Mouse (Mus musculus) B cell, adult 62 days (primary cell): Measurements from ENCODE around the gene Cdh24. TPM values are rescaled to one million over a fixed set of nuclear protein-coding genes. Genes with fewer than 3 reads are reported as not detected.

Experiments
- total RNA-seq: library from RNA; stranded (reverse); gene quantifications from 4 replicates; pipeline ENCODE4 v1.2.4, GENCODE M21; 2023

Cdh24 gene
- total RNA-seq = 2.9 to 5.7 TPM (median 3.5 TPM) in 4 replicates

DNA sequence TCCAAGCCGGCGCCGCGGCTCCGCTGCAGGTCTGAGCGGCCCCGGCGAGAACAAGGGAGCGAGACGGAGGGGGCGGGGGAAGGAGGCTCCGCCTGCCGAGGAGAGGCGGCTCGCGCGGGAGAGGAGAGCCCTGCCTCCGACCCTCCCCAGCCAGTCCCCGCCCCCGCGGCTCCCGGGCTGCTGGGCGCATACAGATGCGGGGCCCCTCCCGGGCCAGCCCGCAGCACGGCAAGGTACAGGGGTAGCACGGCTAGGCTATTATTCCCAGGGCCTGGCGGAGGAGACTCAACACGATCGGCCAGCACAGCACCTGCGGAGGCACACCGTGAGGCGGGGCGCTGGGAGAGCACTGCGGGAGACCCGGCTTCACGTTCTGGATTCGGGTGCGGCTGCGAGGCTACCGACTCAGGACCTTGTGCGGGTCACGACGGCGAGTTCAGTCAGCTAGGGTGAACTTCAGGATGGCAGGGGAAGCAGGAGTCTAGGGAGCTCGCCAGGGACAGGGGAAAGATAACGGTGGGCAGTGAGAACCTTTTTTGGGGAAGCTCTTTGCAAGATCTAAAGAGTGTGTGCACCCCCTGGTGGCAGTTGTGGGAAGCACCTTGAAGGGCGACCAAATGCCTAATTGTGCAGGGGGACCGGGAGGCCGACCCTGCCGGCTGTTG is at the start of gene Cdh24:
Gene Cdh24, minus strand, starts transcription at position 60 of the 665 bp plus-strand sequence.

DNA sequence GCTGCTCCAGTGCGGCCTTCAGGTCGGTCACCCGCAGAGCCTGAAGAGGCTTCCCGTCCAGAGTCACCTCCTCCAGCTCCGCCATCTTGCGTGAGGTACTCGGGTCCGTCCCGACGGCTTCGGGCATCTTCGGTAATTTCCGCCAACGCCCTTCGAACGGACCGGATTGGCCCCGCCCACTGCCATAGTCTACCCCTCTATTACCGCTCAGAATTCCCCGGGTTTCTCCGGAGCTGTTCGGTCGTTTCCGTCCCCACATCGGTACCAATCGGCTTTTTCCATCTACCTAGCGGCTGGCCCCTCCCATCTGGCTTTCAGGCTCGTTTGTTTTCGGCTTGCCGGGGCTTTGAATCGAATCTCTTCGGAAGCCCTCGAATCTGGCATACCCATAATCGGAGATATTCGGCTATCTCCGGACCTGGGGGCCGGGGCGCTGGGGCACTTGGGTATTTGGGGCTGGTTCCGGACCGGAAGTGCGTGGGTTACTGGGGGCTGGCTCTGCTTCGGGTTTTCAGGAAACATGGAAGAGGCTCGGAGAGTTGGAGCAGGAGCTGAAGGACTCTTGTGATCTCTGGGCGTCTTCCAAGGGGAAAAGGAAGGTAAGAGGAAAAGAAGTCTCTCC is 45.5 kb upstream of the Cdh24 start, which contains the start of gene Acin1:
Gene Acin1, minus strand, starts transcription at position 410 of the 622 bp plus-strand sequence.

DNA sequence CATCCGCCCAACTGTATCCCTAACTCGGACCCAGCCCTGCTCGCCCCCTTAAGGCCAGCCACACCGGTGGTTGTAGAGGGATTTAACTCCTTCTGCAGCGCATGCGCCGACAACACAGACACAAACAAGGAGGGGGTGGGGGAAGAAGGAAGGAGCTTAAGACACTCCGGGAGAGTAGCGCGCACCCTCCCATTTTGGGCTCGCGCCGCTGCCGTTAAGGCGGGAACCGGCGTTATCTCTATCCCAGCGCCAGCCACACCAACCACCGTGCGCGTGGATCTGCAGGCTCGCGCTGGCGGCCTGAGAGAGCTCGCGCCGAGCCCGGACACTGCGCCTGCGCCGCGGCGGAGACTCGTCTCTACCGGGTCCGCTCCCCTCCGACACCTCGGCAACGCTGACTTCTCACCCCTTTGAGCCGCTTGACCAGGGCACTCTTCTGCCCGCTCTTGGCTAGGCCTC is 44.9 kb upstream of the Cdh24 start, which contains the start of gene 1700123O20Rik:
Gene 1700123O20Rik, plus strand, starts transcription at position 154 of the 459 bp plus-strand sequence.

DNA sequence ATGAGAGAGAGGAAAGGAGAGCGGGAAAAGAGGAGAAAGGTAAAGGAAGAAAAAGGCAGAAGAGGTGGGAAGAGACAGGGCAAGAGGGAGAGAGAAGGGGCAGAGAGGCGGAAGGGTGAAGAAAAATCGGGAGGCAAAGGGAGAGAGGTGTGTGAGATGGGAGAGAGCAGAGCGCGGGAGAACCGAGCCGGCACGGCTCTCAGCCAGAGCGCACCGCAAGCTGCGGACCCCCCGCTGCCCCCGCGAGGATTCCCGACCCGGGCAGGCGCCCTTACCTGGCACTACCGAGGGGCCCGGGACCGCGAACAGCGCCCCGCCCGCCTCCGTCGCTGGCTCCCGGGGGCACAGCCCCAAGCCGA is 239 bp downstream of the Cdh24 start, which contains the start of gene Gm17606:
Gene Gm17606, plus strand, starts transcription at position 7 of the 359 bp plus-strand sequence.

DNA sequence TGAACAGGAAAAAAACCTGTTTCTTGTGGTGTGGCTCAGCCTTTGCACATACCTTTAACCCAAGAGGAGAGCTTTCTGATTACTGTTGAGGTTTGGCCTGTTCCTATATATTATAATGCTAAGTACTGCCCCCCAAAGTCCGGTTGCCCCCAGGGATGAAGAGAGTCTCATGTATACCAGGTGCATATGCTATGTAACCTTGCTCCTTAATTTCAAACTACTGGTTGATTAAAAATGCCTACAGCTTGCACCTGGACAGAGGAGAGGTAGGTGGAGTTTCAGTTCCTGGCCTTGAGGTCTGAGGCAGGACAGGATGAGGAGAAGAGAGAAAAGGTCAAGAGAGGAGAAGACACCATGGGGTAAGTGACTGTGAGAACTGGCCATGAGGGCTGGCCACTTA is 20.0 kb downstream of the Cdh24 start, which contains the start of gene Psmb11:
Gene Psmb11, plus strand, starts transcription at position 301 of the 400 bp plus-strand sequence.

DNA sequence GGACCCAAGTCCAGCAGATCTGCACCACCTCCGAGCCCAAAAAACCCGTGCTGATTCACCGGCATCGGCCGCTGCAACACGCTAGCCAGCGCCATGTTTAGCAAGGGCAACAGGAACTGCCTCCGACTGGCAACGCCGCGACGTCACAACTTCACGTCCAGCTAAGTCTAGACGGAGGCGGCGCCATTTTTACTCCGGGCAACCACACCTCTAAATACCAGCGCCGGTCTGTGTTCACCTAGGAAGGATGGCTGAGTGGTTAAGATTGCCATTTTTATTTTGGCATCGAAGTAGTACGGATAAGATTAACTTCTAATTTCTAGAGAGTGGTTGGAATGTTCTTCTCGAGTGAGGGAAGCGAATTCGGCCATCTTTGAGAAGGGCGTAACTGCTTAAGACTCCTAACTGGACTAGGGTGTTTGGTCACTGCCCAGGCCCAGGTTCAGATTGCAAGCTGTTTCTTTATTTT is 23.2 kb downstream of the Cdh24 start, which contains the start of gene Psmb5:
Gene Psmb5, minus strand, starts transcription at position 126 of the 469 bp plus-strand sequence.

DNA sequence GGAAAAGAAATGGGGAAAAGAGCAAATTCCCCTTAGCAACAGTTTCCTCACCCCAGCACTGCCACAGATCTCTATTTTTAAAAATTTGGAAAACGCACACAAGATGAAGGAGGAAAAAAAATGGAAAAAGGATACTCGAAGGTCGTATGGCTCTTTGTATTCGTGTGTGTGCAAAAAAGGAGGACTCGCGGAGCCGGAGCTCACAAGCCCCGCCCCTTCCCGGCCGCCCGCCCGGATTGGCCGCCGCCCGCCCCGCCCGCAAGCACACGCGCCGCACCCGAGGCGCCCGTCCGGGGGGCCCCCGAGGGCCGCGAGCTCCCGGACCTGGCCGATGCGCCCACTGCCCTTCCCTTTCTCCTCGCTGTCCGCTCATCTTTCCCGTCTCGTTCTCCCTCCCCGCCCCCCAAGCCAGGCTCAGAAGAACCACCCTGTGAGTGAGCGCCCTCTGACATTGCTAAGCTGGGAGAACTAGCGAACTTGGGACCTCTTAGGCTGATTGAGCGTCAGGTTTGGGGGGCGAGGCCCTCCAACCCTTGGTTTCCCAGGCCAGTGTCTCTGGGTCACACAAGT is 35.3 kb downstream of the Cdh24 start, which contains the start of gene 4931414P19Rik:
Gene 4931414P19Rik, minus strand, starts transcription at position 242 of the 570 bp plus-strand sequence.

Other genes with a start within 250 kb of the Cdh24 start
- gene Slc7a7, start 223.6 kb downstream of the Cdh24 start, total RNA-seq = 6.0 to 8.3 TPM (median 7.2 TPM) in 4 replicates
- gene Mrpl52, start 214.5 kb downstream of the Cdh24 start, total RNA-seq = 80.8 to 114 TPM (median 85.8 TPM) in 4 replicates
- gene Mmp14, start 209.8 kb downstream of the Cdh24 start, total RNA-seq = 0.47 to 0.92 TPM (median 0.78 TPM) in 4 replicates
- 174 to 205 TPM (median 187 TPM) in 4 replicates for gene Lrp10, start 177.2 kb downstream of the Cdh24 start, total RNA-seq
- gene Rem2, start 165.3 kb downstream of the Cdh24 start, total RNA-seq = 0.63 to 3.1 TPM (median 1.5 TPM) in 4 replicates
- gene Prmt5, start 123.8 kb downstream of the Cdh24 start, total RNA-seq = 29.1 to 35.7 TPM (median 32.6 TPM) in 4 replicates
- gene Haus4, start 86.7 kb downstream of the Cdh24 start, total RNA-seq = 10.3 to 17.1 TPM (median 11.5 TPM) in 4 replicates
- 0.17 to 0.22 TPM in 2 of 4 replicates, not detected in the others for gene Ajuba, start 63.8 kb downstream of the Cdh24 start, total RNA-seq
- 4.6 to 9.6 TPM (median 5.2 TPM) in 4 replicates for gene 4931414P19Rik, start 35.4 kb downstream of the Cdh24 start, total RNA-seq
- gene Psmb5, start 23.3 kb downstream of the Cdh24 start, total RNA-seq = 50.0 to 57.9 TPM (median 52.8 TPM) in 4 replicates
- not detected in 4 replicates for gene Psmb11, start 19.9 kb downstream of the Cdh24 start, total RNA-seq
- gene Gm17606, start 412 bp downstream of the Cdh24 start, total RNA-seq = not detected in 4 replicates
- 28.7 to 31.2 TPM (median 29.6 TPM) in 4 replicates for gene 1700123O20Rik, start 44.9 kb upstream of the Cdh24 start, total RNA-seq
- gene Acin1, start 45.6 kb upstream of the Cdh24 start, total RNA-seq = 517 to 556 TPM (median 537 TPM) in 4 replicates
- not detected in 4 replicates for gene Gm29776, start 57.5 kb upstream of the Cdh24 start, total RNA-seq
- not detected in 4 replicates for gene Cebpe, start 70.8 kb upstream of the Cdh24 start, total RNA-seq
- 0.23 to 0.75 TPM (median 0.39 TPM) in 4 replicates for gene Slc7a8, start 140.6 kb upstream of the Cdh24 start, total RNA-seq
- gene Rnf212b, start 172.8 kb upstream of the Cdh24 start, total RNA-seq = not detected in 4 replicates
- 5.8 to 12.1 TPM (median 7.2 TPM) in 4 replicates for gene Homez, start 229.6 kb upstream of the Cdh24 start, total RNA-seq
- gene Ppp1r3e, start 236.2 kb upstream of the Cdh24 start, total RNA-seq = 1.5 to 4.7 TPM (median 2.8 TPM) in 4 replicates
- gene Bcl2l2, start 242.0 kb upstream of the Cdh24 start, total RNA-seq = 7.9 to 12.7 TPM (median 9.6 TPM) in 4 replicates
- gene Gm20521, start 242.1 kb upstream of the Cdh24 start, total RNA-seq = 2.0 to 2.7 TPM in 2 of 4 replicates, not detected in the others